In genomic region chr6:51774771-51775170, GRCm38 (mm10) we compare ENCODE assay signal across 12 mouse cellular contexts.
DNase-seq lines count a peak whose midpoint lies in the region; ATAC-seq and TF ChIP-seq lines count a peak whose summit lies in the region.
"Had no signal": no experiment of that assay in that cellular context is flagged by ENCODE, and none has a peak within 500 bp of the region (broad histone marks: within the 10 kb centered on the region; RNA-seq: fewer than 3 reads in every experiment).

No protein-coding gene starts in this region.

- peak; percentile 49 for TF ChIP-seq CTCF in kidney, postnatal 0 days (IDR thresholded peaks at IDR 0.05; ENCODE audit: low read depth)
- TF ChIP-seq CTCF in G1E (IDR thresholded peaks at IDR 0.05; ENCODE audit: low read depth, low read length) = 0 out of 2 replicates have a peak, but pooled peaks have one; percentile 27

- H3K9me3 ChIP-seq in kidney, postnatal 0 days (replicated peaks; ENCODE audit: low read length) = no peaks in the 10 kb centered on the region
- no peaks in the 10 kb centered on the region for H3K9me3 ChIP-seq in kidney, embryonic 16.5 days (ENCODE audit: low read length)
- no peaks in the 10 kb centered on the region for H3K9me3 ChIP-seq in G1E (replicated peaks)
- H3K9me3 ChIP-seq in intestine, embryonic 16.5 days (ENCODE audit: control insufficient read depth, low read length) = no peaks in the 10 kb centered on the region
- H3K9me3 ChIP-seq: neural tube, embryonic 13.5 days had no signal

- H3K36me3 ChIP-seq in kidney, postnatal 0 days (ENCODE audit: insufficient read depth, low read length) = no peaks in the 10 kb centered on the region
- no peaks in the 10 kb centered on the region for H3K36me3 ChIP-seq in kidney, embryonic 16.5 days (ENCODE audit: insufficient read depth, low read length)
- H3K36me3 ChIP-seq in G1E (replicated peaks) = no peaks in the 10 kb centered on the region
- no peaks in the 10 kb centered on the region for H3K36me3 ChIP-seq in intestine, embryonic 16.5 days (ENCODE audit: control insufficient read depth, insufficient read depth, low read length)
- H3K36me3 ChIP-seq: neural tube, embryonic 13.5 days had no signal

- no peaks in the 10 kb centered on the region for H3K27me3 ChIP-seq in kidney, postnatal 0 days (ENCODE audit: insufficient read depth, low read length)
- H3K27me3 ChIP-seq in kidney, embryonic 16.5 days (ENCODE audit: insufficient read depth, low read length) = peaks cover 6% of the 10 kb centered on the region; the same call in 1 of the 2 replicates
- H3K27me3 ChIP-seq in G1E (ENCODE audit: insufficient read depth, low read length) = no peaks in the 10 kb centered on the region; the same call in 1 of the 2 replicates
- H3K27me3 ChIP-seq in intestine, embryonic 16.5 days (replicated peaks; ENCODE audit: control insufficient read depth, insufficient read depth, low read length) = no peaks in the 10 kb centered on the region

- no peak for ATAC-seq in kidney, postnatal 0 days (replicated peaks; ENCODE audit: low FRiP score, low read depth)
- ATAC-seq in kidney, embryonic 16.5 days (ENCODE audit: low FRiP score, low TSS enrichment) = no peak
- no peak for ATAC-seq in G1E (ENCODE audit: extremely low read depth, insufficient number of reproducible peaks, low FRiP score, poor library complexity, severe bottlenecking)
- ATAC-seq in megakaryocyte progenitor cell, adult 5-6 weeks (replicated peaks; ENCODE audit: poor library complexity) = 0 out of 2 replicates have a peak, but pooled peaks have one; percentile 44
- no peak for ATAC-seq in frontal cortex, adult (ENCODE audit: low TSS enrichment)
- ATAC-seq in intestine, embryonic 16.5 days = no peak

- WGBS in kidney, postnatal 0 days = 81% methylated on average over 3 of the region's 3 CpGs
- WGBS in kidney, embryonic 16.5 days = 86% methylated on average over 3 of the region's 3 CpGs
- 77% methylated on average over 3 of the region's 3 CpGs for WGBS in intestine, embryonic 16.5 days

- H3K4me3 ChIP-seq in kidney, postnatal 0 days (replicated peaks; ENCODE audit: low read depth, low read length) = no peak overlapping the region
- no peak overlapping the region for H3K4me3 ChIP-seq in kidney, embryonic 16.5 days (ENCODE audit: low read length)
- H3K4me3 ChIP-seq in G1E (ENCODE audit: low read depth, low read length) = no peak overlapping the region
- H3K4me3 ChIP-seq in intestine, embryonic 16.5 days (ENCODE audit: low read length) = no peak overlapping the region
- H3K4me3 ChIP-seq: neural tube, embryonic 13.5 days had no signal

- no peak for DNase-seq in kidney, postnatal 0 days (ENCODE audit: low spot score)
- peak; percentile 33 to 38 for DNase-seq in B cell, adult 2 months
- DNase-seq in G1E (ENCODE audit: low spot score) = no peak
- DNase-seq in c-Kit-positive CD71-positive TER-119-positive erythroid progenitor cells, embryonic 14.5 days (ENCODE audit: low spot score) = no peak
- DNase-seq: cerebellum, adult 9-11 months had no signal

- no peak overlapping the region for H3K9ac ChIP-seq in kidney, postnatal 0 days (ENCODE audit: low read depth, low read length)
- H3K9ac ChIP-seq in kidney, embryonic 16.5 days (replicated peaks; ENCODE audit: low read length) = no peak overlapping the region
- H3K9ac ChIP-seq in intestine, embryonic 16.5 days (ENCODE audit: low read depth, low read length) = no peak overlapping the region
- H3K9ac ChIP-seq: hindbrain, embryonic 14.5 days; neural tube, embryonic 13.5 days had no signal

- H3K4me2 ChIP-seq in kidney, postnatal 0 days (ENCODE audit: low read length) = no peak overlapping the region
- H3K4me2 ChIP-seq in kidney, embryonic 16.5 days (replicated peaks; ENCODE audit: low read depth, low read length) = no peak overlapping the region
- H3K4me2 ChIP-seq in intestine, embryonic 16.5 days (ENCODE audit: low read depth, low read length) = no peak overlapping the region
- H3K4me2 ChIP-seq: hindbrain, embryonic 14.5 days; neural tube, embryonic 13.5 days had no signal

- no peak overlapping the region for H3K27ac ChIP-seq in kidney, postnatal 0 days
- H3K27ac ChIP-seq in kidney, embryonic 16.5 days (ENCODE audit: low read length) = no peak overlapping the region
- no peak overlapping the region for H3K27ac ChIP-seq in intestine, embryonic 16.5 days (ENCODE audit: low read length)
- H3K27ac ChIP-seq: hindbrain, embryonic 14.5 days; macrophage; neural tube, embryonic 13.5 days had no signal

- no peaks in the 10 kb centered on the region for H3K4me1 ChIP-seq in kidney, postnatal 0 days (replicated peaks; ENCODE audit: insufficient read depth, low read length)
- H3K4me1 ChIP-seq in kidney, embryonic 16.5 days (ENCODE audit: insufficient read depth, low read length) = 0 out of 2 replicates have a peak, but pooled peaks cover 4% of the 10 kb centered on the region
- no peaks in the 10 kb centered on the region for H3K4me1 ChIP-seq in G1E (ENCODE audit: insufficient read depth, low read depth, low read length)
- no peaks in the 10 kb centered on the region for H3K4me1 ChIP-seq in intestine, embryonic 16.5 days (ENCODE audit: control insufficient read depth, insufficient read depth, low read length)

Comparison
In these comparisons a context has a peak if more than half of its experiments do, and no peak if none do; other contexts are left out.
1. DNase-seq: peak in B cell, adult 2 months (2 of 2); none in kidney, postnatal 0 days (single experiment), G1E (single experiment) and c-Kit-positive CD71-positive TER-119-positive erythroid progenitor cells, embryonic 14.5 days (single experiment).